Mouse (Mus musculus) layer of hippocampus, adult 8-10 months (tissue): ENCODE data around the gene 1700074P13Rik. TPM values are rescaled to one million over a fixed set of nuclear protein-coding genes. Genes with fewer than 3 reads are reported as not detected.
"Not testable (repeated sequence)": the region's sequence is repeated elsewhere in the genome, so short reads cannot be mapped to it uniquely, and the experiment has no call there.

Experiments
- DNase-seq, 2 experiments: peaks; one replicate each; pipeline ENCODE4 v3.0.0; 2022; ENCODE audit warnings: low spot score in 2 of 2
- total RNA-seq, 4 experiments: library from RNA; stranded (reverse); gene quantifications; 2 replicates each; pipeline ENCODE4 v1.2.4; 2022

The 1700074P13Rik gene
- not detected for total RNA-seq

DNA sequence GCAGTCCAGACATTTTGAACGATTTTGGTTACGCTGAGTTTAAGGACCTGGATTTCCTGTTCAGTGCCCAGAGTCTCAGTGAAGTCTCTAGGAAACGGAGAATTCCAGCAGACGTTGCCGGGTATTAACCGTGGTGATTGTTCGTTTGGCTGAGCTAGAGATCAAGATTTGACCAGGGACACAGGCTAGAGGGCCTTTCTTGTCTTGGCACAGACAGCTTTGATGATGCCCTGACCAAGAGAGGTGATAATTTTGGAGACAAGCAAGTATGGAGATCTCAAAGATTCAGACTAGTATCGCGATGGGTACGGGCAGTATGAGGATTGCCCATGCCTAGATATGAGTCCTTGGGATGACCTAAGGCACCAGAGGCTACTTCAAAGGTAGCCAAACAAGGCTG lies at the start of gene 1700074P13Rik:
TSS of gene 1700074P13Rik (minus strand) at position 101 of the 400 bp plus-strand sequence.
- no peak for DNase-seq

- not testable (repeated sequence) for DNase-seq
Observed at GRCm38 (mm10) chr6:40964454-40964853, 24.1 kb upstream of the 1700074P13Rik start, which contains the start of gene 1810009J06Rik. 1810009J06Rik (plus strand) TSS chr6:40964754.

- no peak for DNase-seq
Observed at GRCm38 (mm10) chr6:40953716-40954115, 13.4 kb upstream of the 1700074P13Rik start.

GRCm38 (mm10) chr6:40951770-40952169 lies 11.4 kb upstream of the 1700074P13Rik start, which contains the start of gene Gm4744:
Gm4744 (minus strand) TSS chr6:40951870.
- no peak for DNase-seq

- DNase-seq: no peak
Observed at GRCm38 (mm10) chr6:40919954-40920353, 20.4 kb downstream of the 1700074P13Rik start.

- no peak for DNase-seq
Observed at GRCm38 (mm10) chr6:40900287-40900686, 40.1 kb downstream of the 1700074P13Rik start, which contains the start of gene Prss58. Prss58 (minus strand) TSS chr6:40900387.

GRCm38 (mm10) chr6:40894716-40895115 lies 45.6 kb downstream of the 1700074P13Rik start:
- no peak for DNase-seq

DNA sequence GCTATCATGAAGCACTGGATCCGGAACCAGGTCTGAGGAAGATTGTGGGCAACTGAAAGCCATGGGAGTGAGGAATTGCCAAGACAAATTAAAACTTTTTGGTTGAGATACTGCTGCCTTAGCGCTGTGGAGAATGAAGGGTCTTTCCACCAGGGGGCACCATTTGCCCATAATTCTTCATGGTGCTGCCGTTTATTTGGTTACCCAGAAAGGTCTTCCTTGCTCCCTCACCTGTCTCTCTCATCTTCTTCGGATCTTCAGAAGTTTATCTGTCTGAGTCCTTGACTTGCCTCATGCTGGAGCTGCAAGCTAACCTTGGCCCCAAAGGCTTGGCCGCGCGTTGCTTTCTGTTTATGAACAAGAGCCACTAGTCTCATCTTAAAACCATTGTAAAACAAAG lies 46.8 kb downstream of the 1700074P13Rik start:
- DNase-seq: peak in 1 of 2 experiments; percentile 6

DNA sequence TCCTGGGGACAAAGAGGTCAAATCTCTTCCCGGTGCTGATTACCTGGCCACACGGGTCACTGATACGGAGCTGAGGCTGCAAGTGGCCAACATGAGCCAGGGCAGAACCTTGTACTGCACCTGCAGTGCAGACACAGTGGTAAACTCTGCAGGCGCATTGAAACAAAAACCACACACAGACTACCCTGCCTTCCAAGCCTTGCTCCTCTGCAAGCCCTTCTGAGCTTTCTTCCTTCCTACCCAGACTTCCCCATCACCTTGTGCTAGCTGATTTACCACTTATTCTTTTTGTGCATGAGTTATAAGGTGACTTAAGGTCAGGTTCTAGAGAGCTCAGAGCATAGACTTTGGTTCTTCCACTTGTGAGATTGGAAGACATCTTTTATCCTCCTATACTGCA lies 48.6 kb downstream of the 1700074P13Rik start:
- DNase-seq: no peak

GRCm38 (mm10) chr6:40890973-40891372 lies 49.4 kb downstream of the 1700074P13Rik start:
- DNase-seq: no peak

GRCm38 (mm10) chr6:40887394-40887793 lies 53.0 kb downstream of the 1700074P13Rik start, which contains the start of gene Moxd2:
Moxd2 (minus strand) TSS chr6:40887494.
- DNase-seq: no peak

Other genes with a start within 250 kb of the 1700074P13Rik start
- not detected for gene Moxd2, start 53.1 kb downstream of the 1700074P13Rik start, total RNA-seq
- gene Prss58, start 40.2 kb downstream of the 1700074P13Rik start, total RNA-seq: not detected
- not detected for gene Gm4744, start 11.3 kb upstream of the 1700074P13Rik start, total RNA-seq
- gene 1810009J06Rik, start 24.2 kb upstream of the 1700074P13Rik start, total RNA-seq: not detected
- not detected for gene Gm2663, start 58.9 kb upstream of the 1700074P13Rik start, total RNA-seq
- gene 2210010C04Rik, start 95.0 kb upstream of the 1700074P13Rik start, total RNA-seq: not detected